Mouse (Mus musculus): ENCODE measurements around the gene Sez6l2.

DNA sequence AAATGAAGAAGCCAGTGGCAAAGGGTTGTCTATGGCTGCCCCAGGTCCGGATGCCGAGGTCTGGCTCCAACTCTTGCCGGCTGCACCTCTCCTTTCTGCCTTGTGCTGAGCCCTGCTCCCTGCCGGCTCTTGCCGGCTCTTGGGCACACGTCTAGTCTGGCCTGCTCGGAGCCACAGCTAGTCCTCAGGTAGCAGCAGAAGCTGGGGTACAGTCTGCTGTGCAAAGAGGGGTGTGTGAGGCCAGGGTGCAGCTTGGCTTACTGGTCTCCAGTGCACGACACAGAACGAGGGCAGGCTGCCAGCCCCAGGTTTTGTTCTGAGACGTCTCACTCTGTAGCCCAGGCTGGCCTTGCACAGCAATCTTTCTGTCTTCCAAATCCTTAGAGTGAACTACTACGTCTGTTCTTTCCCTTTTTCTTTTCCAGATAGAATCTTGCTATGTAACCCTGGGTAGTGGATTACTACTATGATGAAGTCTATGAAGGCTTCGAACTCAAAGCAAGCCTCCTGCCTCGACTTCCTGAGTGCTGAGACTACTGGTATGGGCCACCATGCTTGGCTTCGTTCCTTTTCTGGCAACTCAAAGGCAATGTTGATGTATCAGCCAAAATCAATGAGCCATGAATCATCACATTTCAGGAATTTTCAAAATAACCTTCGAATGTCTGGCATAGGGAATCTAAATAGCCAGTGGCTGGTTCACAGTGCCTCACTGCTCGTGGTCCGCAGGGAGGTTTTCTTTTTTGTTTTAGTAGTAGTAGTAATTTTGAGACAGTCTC is 59.1 kb downstream of the Sez6l2 start:
- no peak for TF ChIP-seq EP300 (IDR thresholded peaks at IDR 0.05; ENCODE audit: insufficient read depth, low read depth, low read length)
- TF ChIP-seq CTCF (IDR thresholded peaks at IDR 0.05): no peak

Measured in heart, adult 2 months (tissue).